Mouse (Mus musculus) adrenal gland, postnatal 25 days (tissue): ENCODE measurements around the gene Aig1. TPM values are rescaled to one million over a fixed set of nuclear protein-coding genes. Genes with fewer than 3 reads are reported as not detected.
"Not testable (repeated sequence)": the region's sequence is repeated elsewhere in the genome, so short reads cannot be mapped to it uniquely, and the experiment has no call there.

Source experiments
- DNase-seq: peaks from one replicate; pipeline ENCODE4 v3.0.0; 2021; ENCODE audit warnings: mixed read lengths
- long read RNA-seq: library from polyadenylated mRNA; stranded (forward); transcript quantifications from one replicate; pipeline ENCODE4 v2.0.0, GENCODE M21; 2021
- total RNA-seq: library from RNA; stranded (reverse); gene quantifications from 2 replicates; pipeline ENCODE4 v1.2.3, GENCODE M21; 2021

Gene Aig1
- 28.8 and 32.8 TPM in 2 replicates for total RNA-seq
- long read RNA-seq, transcript Aig1-205 (6 exons, 1,554 nt): major isoform, 27 of 29 reads
- long read RNA-seq, partial matches to known transcripts: 1 of 29 reads
- long read RNA-seq, other reads (novel, unspliced or antisense): 1 of 29 reads

DNA sequence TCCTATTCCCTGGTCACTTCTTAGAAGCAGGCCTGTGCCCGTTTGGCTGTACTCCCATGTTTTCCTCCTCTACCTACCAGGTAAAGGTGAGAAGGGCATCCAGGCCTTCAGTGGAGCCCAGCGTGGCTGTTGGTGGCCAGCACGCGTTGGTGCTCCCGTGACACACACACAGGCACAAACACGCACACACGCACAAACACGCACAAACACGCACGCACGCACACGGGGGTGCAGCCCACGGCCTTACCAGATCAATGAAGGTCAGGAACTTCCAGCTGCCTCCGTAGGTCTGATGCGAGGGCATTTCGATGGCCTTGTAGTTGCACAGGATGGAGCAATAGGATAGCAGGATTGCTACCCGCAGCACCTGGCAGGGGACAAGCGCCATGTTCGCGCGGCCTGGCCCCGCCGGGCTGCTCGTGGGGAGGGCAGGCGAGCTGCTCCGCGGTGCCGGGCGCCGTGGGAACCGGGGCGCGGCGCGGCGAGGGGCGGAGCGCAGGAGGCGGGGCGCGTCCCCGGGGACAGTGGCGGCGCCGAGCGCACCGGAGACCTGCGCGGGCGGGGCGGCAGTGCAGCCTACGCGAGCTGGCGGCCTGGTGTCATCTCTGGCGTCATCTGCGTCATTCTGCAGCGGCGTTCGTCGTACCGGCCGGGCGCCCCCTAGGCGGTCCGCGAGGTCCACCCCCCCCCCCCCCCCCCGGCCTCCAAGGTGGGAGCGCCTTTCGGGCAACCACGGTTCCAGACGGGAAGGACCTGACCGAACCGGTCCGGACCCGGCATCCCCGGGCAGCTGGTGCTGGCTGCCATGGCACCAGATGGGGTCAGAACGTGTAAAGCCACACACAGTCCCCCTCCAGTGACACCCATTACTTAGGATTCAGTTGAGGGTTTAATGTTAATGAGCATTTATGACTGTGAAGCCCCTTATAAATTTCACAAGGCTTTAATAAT is at the start of gene Aig1:
Gene Aig1 (minus strand): TSS at position 610 of the 951 bp plus-strand sequence.
- DNase-seq: peak; percentile 84

DNA sequence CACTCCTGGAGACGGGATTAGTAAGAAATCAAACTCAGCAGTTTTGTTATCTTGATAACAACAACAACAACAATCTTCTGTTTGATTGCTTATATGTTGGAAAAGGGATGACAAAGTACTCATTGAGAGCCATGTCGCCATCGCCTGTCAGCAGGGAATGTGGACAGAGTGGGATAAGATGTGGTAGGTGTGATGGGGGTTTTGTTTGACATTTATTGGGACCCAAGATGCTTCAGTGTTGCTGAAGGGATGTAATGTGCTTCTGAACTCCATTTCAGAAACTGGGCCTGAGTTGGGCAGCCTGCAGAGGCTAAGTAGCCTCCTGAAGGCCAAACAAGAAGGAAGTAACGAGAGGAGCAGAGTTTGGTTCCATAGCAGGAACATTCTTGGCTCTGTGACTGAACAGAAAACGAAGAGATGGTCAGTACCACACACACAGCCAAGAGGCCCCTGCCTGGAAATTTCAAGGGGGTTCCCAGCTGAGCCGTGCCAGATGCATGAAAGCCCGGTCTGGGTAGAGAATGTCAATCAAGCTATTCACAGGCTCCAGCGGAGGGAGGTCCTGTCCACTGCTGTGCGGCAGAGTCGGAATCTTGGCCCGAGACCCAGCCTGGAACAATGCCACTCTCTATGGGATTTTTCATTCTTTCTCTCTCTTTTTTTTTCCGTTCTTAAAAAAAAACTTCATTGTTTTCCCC is 48.0 kb upstream of the Aig1 start:
- DNase-seq: peak; percentile 31

DNA sequence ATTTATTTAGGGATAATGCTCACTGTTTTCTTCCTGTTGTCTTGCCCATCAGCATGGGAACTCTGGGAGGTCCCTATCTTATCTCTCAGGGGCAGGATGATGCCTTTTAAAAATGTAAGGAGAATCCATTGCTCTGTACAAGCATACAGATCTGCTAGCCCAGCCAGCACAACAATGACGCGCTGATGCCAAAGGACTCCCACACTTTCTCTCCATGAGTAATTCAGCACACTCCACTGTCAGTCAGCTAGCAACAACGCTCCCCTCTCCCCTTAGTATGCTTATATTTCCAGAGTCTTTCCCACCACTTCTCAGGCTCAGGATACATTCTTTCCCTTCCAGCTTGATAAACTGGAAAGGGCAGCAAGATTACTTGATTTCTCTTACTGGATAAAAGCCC is 46.4 kb upstream of the Aig1 start:
- DNase-seq: no peak

DNA sequence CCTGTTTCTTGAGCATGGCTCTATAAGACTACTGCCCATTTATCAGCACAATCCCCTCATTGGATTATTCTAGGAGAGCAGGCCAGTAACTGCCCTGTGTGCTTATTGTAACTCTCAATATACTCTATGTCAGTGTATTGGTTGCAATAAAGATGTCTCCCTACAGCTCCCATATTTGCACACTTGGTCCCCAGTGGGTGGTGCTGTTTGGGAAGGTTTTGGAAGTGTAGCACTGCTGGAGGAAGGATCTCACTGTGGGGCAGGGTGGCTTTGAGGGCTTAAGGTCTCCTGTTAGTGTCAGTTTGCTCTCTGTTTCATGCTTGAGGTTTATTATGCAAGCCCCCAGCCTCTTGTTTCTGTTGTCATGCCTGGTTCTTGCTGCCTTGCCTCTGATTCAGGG is 44.9 kb upstream of the Aig1 start:
- peak; percentile 8 for DNase-seq

DNA sequence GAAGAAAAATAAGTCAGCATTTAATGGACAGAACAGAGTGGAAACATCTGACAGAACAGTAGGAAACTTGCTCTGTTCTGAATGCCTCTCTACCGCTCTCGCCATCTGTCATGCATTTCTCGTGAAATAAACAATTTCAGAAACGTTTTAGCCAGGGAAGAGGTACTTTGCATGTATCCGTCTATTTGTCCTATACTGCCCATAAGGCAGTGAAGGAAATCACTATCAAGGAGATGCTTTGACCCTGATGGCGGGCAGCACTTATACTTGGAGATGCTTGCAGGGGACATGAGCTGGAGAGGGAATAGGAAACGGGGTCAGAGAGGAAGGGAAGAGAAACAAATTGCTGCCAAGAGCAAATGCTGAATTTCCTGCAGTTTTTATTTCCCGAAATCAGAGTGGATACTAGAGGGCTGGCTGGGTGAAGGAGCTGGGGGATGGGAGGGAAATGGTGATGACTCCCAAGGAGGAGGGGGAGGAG is 37.5 kb upstream of the Aig1 start:
- DNase-seq: no peak

DNA sequence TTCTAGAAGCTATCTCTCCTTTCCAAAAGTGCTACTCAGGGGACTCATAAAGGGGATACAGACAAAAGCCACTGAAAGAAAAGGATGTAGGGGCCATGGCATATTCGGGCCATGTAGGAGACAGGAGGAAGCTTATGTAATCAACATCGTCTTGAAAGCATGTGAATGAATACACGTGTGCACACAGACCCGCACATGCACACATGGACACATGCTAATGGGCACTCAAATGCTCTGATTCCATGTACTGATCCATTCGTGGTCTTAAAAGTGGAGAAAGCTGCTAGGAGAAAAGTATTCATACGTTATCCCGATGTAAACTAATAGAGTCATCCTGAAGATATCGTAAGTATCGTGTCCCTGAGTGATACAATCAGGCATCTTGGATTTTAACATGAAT is 36.8 kb upstream of the Aig1 start:
- no peak for DNase-seq

DNA sequence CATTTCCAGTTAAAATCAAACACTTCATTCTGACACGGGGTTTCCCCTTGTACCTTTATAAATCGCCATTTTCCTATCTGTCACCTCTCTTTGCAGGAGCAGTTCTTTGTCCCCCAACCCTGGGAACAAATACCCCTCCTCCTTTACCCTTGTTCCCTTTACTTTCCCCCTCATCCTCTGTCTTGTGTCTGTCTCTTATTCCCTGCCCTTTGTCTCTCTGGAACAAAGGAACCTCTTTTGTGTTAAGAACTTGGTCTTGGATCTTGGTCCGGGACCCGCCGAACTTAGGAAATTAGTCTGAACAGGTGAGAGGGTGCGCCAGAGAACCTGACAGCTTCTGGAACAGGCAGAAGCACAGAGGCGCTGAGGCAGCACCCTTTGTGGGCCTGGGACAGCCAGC is 24.0 kb upstream of the Aig1 start:
- DNase-seq: not testable (repeated sequence)

DNA sequence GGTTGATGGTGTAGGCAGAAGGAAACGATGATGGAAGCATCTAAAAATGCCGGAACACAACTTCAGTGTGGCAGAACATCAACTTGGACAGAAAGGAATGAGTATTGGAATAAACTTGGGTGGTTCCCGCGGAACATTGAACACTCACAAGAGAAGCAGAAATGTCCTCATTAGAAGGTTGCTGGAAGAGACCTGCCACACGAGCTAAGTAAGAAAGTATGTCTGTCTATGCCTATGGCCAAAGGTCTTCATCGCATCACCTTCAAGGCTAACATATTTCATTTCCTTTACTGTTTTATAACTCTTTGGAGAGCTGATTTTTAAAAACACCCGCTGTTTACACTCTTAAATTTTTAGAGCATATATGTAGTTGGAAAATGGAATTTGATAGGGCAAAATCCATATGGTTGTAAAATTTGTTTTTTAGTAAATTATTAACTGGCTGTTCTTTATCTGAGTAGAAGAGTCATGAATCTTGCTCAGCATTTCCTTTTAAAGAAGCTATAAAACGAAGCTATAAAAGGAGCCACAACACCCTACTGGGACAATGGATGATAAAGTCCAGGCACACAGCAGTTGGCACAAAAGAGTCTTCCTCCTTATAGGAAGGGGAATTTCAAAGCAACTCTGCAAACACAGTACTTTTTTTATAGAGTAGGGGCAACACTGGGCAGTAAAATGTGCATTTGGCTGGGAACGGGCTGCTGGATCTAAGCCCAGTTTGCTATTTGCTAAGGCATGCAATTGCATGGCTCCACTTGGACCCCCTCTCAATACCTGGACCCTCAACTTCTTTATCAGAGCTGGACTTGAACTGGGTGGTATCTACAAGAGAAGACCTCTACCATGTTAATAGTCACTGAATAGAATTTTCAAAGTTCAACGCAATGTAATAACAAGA is 14.4 kb upstream of the Aig1 start:
- DNase-seq: no peak

DNA sequence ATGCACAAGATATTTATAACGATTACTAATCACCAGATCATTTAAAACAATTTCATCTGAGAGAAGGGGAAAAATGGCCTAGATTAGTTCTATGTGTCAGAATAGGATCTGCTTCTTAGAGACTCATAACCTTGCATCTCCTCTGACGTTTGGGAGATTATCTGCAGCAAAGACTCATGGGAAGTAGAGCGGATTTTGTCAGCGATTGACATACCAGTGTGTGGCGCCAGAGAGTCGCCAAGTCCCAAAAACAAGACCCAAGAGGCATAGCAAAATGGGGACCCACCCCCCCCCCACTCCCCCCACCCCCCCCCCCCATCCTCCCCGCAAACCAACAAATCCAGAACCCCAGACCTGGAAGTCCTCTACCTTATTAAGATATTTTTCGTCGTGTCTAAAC is 13.7 kb upstream of the Aig1 start:
- no peak for DNase-seq

DNA sequence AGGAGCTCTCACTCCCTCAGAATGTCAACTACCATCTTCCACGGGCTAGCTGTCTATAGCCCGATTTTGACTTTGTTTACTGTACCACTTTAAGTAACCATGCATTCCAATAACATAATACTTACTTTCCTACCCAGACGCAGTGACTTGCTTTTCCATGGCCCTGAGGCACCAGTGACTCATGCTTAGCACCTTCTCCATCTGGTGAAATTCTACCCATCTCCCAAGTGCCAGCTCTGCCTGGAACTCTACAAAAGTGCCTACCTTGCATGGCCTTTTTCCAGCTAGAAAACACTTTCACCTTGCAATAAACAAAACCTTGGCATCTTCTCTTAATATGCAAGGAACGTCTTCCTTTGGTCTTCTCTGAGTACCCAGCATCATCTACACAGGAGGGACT is 9.9 kb upstream of the Aig1 start:
- DNase-seq: no peak

DNA sequence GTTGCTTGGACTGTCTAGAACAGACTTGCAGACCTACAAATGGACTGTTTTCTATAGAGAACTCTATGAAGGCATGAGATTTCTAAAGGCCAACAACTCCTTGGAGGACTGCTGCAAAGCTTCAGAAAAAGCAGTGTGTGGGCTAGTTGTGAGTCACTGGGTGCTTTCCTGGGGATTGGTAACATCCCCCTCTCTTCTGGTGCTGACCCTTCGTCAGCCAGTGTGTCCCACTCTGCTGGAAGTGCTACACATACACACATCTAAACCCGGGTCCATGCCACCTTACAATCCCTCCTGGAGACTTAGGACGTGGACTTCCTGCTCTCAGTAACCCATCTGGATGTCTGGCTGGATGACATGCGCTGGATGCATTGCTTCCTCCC is 6.2 kb upstream of the Aig1 start:
- no peak for DNase-seq

DNA sequence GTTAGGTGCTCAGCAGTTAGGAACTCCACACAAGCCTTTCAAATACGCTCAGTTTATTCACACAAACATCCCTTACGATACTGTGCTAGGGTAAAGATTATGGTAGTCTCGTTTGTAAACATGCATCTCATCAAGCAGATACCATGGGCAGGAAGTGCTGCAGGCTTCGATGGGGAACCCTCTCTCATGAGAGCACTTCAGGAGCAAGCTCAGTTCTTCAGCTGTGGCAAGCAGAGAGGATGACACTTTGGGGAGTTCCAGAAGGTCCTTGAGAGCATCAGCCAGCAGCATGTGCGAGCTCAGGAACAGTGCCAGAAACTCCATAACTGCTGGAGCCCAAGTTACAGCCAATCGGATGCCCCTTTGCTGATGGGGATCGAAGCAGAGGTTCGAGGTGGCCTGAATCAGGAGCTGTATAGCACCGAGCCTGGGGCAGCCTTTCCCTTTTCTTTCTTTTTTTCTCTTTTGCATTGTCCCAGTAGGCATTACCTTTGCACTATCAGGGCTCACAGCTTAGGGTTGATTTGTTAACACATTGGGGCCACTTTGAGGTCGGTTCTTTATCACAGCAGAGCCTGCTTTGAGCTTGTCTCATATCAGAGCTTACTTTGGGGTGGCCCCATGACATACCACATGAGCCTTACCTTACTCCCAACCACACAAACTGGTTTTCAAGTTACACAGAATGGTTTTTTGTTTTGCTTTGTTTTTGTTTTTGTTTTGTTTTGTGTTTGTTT is 5.7 kb upstream of the Aig1 start:
- DNase-seq: no peak

DNA sequence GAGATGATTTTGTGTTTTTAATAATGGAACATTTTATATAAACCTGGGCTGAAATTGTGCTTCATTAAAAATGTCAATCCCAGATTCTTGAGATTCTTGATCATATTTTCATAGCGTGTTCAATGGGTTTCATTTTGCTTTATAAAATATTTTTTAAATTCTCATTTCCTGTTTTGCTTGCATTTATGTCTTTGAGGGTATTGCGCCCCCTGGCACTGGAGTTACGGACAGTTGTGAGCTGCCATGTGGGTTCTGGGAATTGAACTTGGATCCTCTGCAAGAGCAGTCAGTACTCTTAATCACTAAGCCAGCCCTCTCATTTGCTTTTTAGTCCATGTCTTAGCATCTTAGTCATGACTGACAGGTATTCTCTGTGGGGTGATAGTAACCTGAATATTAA is 1.8 kb upstream of the Aig1 start:
- no peak for DNase-seq

DNA sequence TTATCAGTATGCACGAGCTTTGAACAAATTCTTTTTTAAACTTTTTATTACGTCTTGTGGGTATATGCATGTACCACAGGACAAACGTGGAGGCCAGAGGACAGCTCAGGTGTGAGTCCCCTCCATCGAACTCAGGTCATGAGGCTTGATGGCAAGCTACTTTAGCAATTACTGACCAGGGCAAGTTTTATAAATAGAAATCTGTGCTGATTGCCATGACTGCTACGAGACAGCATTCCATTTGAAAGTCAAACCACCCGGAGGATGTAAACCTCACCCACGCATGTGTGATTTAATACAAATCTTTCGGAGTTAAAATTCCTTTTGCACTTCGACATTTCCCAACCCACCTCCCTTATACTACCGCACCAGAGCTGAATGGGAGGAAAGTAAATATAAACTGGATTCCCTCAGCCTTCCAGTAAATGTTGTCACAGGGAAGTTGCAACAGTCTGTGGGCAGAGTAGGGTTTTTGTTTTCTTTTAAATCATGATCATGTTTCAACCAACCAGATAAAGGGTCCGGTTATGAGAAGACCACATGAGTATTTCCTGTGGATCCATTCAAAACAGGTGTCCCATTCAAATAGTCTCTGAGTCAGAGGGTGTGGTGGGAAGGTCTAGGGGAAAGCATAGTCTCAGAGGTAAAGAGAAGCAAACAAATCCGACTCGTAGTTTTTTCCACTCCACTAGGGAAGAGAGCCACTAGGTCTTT is 699 bp upstream of the Aig1 start:
- DNase-seq: no peak

DNA sequence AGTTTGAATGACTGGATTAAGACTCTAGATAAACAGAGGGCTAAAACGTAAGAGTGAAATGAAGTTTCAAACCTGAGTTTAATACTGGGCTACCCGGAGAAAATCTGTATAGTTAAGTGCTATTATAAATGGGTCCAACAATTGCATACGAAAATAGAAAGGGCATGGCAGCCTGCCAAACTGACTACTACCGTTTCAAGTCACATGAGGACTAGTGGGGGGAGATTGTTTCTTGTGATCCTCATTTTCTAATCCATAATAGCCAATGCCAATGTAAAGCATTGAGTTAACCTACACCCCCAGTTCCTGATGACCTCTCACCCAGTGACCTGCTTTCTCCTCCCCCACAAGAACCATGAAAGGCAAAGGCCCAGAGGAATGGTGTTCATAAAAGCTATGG is 2.4 kb downstream of the Aig1 start:
- peak; percentile 56 for DNase-seq

DNA sequence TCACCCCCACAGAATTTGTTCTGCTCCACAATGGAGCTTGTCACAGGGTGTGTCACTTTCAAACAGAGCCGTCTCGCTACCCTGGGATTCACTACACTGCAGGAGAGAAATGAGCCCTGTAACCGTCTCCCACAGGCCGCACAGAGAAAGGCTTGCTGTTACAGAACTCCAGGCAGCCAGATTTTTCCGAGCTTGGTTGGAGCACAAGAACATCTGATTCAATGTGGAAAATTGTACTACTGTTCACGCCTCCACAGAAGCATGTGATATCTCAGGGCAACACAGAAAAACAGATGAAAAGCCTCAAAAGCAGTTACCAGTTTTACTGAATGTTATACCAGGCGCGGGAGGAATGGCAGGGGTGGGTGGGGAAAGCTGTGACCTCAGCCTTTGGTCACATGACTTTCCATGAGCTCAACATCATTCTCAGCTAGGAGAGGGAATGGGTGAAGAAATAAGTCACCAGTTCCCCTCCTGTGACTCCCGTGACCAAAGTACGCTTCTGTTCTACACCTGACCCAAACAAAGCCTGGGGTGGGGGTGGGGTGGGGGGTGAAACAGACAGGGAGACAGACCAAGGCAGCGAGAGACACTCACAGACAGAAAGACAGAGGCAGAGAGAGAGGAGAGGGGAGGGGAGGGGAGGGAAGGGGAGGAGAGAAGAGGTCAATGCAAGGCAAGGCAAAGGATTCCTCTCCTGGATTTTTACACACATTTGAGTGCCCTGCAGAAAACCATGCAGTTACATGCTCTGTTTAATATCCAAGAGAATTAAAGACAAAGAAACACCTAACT is 7.5 kb downstream of the Aig1 start:
- DNase-seq: no peak

DNA sequence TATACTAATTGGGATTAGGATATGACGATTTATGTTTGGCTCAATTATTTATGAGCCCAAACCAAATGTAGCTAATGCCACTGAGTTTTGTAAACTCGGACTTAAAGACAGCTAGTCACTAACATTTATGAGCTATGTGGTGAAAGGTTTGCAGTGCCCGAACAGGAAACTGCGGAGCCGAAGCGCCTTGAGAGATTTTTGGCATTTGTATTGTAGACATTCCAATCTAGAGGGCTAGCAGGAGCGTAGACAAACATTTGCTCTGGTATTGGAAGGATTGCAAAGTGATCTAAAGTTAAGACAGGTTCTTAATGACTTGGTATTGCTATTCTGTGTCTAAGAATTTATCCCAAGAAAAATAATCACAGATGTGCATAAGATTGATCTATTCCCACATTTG is 12.3 kb downstream of the Aig1 start:
- no peak for DNase-seq

DNA sequence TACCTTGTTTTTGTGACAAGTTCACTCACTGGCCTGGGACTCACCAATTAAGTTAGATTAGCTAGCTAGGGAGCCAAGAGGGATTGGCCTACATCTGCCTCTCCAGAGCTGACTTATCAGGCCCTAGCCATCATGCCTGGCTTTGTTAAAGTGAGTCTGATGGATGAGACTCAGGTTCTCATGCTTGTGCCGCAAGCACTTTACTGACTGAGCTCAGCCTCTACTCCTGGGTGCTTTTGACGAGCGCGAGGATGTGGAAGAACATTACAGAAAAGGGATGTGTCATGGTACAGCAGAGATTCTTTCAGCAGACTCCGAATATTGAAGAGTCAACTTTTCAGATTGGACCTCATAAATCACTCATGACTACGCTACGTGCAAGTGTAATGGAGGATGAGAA is 12.8 kb downstream of the Aig1 start:
- no peak for DNase-seq

DNA sequence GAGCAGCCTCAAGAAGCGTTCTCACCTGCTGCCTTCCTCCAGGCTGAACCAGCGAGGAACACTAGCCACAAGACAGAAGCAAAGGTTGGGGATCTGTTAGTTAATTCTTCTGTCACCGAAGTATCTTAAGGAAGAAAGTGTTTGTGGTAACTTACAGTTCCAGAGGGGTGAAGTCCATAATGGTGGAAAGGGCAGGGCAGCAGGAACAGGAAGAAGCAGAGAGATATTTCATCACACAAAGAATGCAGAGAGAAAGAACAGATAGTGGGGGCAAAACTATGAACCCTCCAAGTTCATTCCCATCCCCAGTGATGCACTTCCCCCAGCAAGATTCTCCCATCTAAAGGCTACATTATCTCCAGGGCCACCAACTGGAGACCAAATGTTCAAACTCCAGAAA is 13.7 kb downstream of the Aig1 start:
- no peak for DNase-seq

DNA sequence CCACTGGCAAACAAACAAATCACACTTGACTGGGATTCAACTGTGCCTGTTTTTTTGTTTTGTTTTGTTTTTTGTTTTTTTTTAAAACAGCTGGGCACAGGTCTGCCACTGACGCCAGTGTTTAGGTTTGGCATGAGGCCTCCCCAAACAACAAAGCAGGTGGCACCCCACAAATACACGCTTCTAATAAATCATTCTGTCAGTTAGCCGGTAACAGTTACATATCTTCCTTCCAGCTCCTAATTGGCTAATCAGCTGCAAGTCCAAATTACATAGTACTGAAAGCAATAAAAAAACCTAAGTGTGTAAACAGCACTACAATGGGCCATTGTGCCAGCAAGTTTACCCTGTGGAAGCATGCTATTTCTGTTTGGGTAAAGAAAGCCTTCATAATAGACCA is 18.7 kb downstream of the Aig1 start:
- DNase-seq: no peak
